Mouse (Mus musculus) liver, adult 2 months (tissue): Measurements from ENCODE around the gene Add3.

ENCODE experiments used
- CTCF ChIP-seq: fragments of 200-500 bp; IDR thresholded peaks from 2 replicates; pipeline ENCODE4 v1.5.1; 2011; ENCODE audit warnings: low read depth, low read length, control low read depth
- POLR2A ChIP-seq: fragments of 200-500 bp; IDR thresholded peaks from 2 replicates; pipeline ENCODE4 v1.6.1; 2011; ENCODE audit warnings: low read length, control low read depth; ENCODE audit not compliant: insufficient read depth; ENCODE audit errors: extremely low read depth

- TF ChIP-seq CTCF = peak; percentile 16; the same call in 1 of the 2 replicates
- TF ChIP-seq POLR2A = no peak
Observed at GRCm38 (mm10) chr19:53106952-53107351, 33.3 kb upstream of the Add3 start.
